Mouse (Mus musculus) cerebellum, adult (tissue): ENCODE data around the gene Fbxl16.

Experiments
- ATAC-seq: cut with Nextera tagmentation; 2 replicates; pipeline ENCODE4 v1.9.2; 2017; ENCODE audit warnings: mild to moderate bottlenecking, moderate library complexity, mixed read lengths; ENCODE audit not compliant: insufficient number of reproducible peaks, low FRiP score, low TSS enrichment

Fbxl16 gene

GRCm38 (mm10) chr17:25869498-25869897 lies 60.6 kb downstream of the Fbxl16 start:
- no peak for ATAC-seq

DNA sequence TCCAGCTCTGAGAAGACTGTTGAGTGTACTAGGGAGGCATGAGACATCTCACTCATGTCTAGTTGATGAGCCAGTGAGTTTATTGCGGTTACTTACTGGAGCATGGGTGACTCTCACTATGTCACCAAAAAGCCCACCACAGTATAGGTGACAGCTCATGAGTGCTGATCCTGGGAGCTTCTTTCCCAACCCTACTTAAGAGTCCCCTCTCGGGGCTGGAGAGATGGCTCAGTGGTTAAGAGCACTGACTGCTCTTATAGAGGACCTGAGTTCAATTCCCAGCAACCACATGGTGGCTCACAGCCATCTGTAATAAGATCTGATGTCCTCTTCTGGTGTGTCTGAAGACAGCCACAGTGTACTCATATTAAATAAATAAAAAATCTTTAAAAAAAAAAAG lies 61.1 kb downstream of the Fbxl16 start:
- ATAC-seq: no peak
